Mouse (Mus musculus): ENCODE data around the gene Zfp282. TPM values are rescaled to one million over a fixed set of nuclear protein-coding genes. Genes with fewer than 3 reads are reported as not detected.

Zfp282 gene
- total and polyA plus RNA-seq, 3 experiments, result 7.0 to 9.2 (median 7.1) TPM

- peak; percentile 57 for DNase-seq
Observed at GRCm38 (mm10) chr6:47899416-47899815, 22.4 kb downstream of the Zfp282 start.

- DNase-seq, result peak; percentile 20
Observed at GRCm38 (mm10) chr6:47903587-47903986, 26.6 kb downstream of the Zfp282 start.

GRCm38 (mm10) chr6:47904361-47904760 lies 27.4 kb downstream of the Zfp282 start:
- DNase-seq, result no peak

GRCm38 (mm10) chr6:47904917-47905695 lies 28.1 kb downstream of the Zfp282 start:
- DNase-seq, result no peak

DNA sequence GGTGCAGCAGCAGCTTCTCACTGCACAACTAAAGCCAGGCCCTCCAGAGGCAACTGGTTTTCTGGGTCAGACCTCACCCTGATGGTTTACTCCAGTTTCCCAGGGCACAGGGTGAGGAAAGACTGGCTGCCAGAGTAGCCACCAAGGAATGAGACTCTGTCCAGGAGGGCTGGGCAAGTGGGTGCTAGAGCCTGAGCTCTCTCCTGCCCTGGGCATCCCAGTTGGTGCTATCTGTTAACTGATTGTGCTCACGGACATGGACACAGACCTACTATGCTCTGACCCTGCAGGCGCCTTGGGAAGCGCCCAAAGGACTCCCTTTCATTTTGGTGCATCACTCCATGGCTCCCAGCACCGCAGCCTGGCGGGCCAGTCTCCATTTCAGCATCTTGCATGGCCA lies 29.3 kb downstream of the Zfp282 start:
- DNase-seq, result no peak

DNA sequence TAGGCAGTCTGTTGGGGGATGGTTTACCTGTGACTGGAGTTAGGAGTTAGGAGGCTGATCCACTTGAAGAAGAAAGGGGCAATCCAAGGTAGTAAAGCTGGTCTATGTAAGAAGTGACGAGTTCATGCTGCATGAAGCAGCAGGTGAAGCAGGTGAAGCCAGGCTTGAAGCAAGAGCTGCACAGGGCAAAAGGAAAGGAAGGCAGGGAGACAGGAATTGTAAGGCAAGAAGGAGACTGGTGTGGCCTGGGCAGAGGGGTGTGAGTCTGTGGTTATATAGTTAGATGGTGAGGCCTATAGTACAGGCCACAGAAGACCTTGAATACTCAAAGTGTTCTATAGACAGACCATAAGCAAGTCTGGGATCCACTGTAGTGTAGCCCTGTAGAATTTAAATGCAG lies 32.0 kb downstream of the Zfp282 start:
- no peak for DNase-seq

DNA sequence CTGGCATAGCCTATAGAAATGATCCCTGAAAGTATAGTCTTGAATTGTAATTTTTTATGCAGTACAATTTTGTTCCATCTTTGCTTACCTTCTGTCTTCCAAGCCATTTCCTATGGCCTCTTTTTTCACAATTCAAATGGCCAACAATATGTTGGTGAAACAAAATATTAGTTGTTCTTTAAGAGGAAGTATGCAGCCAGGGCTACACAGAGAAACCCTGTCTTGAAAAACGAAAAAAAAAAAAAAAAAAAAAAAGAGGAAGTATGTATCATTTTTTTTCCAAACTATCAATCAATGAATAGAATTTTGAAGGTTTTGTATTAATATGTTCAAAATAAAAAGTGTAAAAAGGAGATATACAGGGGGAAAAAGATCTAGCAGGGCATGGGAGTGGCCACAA lies 34.6 kb downstream of the Zfp282 start:
- no peak for DNase-seq

DNA sequence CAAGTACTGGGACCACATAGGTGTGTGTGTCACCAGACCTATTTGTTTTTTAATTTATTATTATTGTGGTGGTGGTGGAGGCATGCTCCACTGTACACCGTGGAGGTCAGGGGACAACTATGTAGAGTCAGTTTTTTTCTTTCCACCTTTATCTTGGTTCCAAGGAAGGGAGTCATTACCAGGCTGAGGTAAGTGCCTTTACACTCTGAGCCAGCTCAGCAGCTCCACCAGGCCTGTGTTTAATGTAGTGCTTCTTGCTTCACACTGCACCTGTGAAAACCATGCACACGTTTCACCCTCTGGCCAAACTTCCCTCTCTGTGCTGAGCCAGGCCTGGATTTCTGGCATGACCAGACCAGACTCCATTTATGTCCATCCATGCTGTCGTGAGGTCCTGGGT lies 36.0 kb downstream of the Zfp282 start:
- no peak for DNase-seq

DNA sequence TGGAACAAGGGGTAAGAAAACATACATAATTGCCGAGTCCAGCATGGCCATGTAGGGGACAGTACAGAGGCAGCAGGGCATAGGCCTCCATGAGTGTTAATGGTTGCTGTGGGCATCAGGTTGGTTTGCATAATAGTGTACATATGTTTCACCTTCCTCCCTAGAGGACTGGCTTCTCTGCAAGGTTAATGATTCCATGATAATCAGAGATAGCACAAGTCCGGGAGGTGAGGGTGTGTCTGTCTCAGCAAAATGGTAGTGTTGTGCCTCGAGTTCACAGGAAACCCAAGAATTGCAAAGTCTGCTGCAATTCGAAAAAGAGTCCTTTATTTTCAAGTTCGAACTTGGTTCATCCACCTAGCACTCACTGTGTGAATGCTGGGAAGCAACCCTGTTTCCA lies 40.0 kb downstream of the Zfp282 start:
- DNase-seq, result no peak

GRCm38 (mm10) chr6:47918768-47919274 lies 41.8 kb downstream of the Zfp282 start:
- DNase-seq, result no peak

DNA sequence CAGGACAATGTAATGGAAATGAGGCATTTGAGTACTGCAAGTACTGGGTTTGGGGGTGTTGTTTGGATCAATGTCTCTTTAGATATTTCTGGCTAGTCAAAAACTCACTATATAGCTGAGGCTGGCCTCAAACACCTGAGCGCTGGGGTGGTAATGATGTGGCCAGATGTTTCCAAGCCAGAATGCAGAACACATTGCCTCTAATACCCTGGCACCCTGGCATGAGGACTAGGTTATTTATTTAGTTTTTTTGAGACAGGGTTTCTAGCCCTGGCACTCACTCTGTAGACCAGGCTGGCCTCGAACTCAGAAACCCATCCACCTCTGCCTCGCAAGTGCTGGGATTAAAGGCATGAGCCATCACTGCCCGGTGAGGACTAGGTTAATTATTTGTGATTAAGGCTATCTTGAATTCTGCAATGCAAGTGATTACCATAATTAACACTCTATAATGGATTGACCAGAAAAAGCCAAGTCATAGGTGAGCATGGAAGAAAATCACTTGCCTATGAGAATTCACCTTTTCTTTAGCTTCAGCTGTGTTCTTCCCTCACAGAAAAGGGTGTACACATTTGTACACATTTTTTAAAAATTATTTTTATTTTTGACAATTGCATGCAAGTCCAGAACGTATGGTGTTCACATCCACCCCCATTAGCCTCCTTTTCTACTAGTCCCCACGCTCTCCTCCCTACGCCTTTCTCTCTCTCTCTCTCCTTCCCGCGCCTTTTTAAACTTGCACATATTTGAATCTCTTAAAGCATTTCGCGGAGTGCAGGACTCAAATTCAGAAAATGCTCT lies 42.8 kb downstream of the Zfp282 start:
- DNase-seq, result no peak

GRCm38 (mm10) chr6:47920447-47921340 lies 43.7 kb downstream of the Zfp282 start, which contains the start of gene Zfp212:
TSS of gene Zfp212 (plus strand) at chr6:47920476.
- peak; percentile 93 for DNase-seq

GRCm38 (mm10) chr6:47942461-47942860 lies 65.5 kb downstream of the Zfp282 start:
- no peak for DNase-seq

GRCm38 (mm10) chr6:47943021-47943691 lies 66.2 kb downstream of the Zfp282 start:
- peak; percentile 89 for DNase-seq

GRCm38 (mm10) chr6:47943721-47944120 lies 66.7 kb downstream of the Zfp282 start:
- no peak for DNase-seq

DNA sequence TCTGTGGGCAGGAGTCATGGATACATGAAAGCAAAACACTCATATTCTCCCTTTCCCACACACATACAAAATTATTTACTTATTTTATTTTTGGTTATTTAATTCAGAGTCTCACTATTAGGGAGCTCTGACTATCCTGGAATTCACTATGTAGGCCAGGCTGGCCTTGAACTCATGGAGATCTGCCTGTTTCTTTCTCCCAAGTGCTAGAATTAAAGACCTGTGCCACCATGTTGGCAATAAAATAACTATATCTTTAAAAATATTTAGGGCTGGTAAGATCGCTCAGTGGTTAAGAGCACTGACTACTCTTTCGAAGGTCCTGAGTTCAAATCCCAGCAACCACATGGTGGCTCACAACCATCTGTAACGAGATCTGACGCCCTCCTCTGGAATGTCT lies 70.4 kb downstream of the Zfp282 start:
- no peak for DNase-seq

DNA sequence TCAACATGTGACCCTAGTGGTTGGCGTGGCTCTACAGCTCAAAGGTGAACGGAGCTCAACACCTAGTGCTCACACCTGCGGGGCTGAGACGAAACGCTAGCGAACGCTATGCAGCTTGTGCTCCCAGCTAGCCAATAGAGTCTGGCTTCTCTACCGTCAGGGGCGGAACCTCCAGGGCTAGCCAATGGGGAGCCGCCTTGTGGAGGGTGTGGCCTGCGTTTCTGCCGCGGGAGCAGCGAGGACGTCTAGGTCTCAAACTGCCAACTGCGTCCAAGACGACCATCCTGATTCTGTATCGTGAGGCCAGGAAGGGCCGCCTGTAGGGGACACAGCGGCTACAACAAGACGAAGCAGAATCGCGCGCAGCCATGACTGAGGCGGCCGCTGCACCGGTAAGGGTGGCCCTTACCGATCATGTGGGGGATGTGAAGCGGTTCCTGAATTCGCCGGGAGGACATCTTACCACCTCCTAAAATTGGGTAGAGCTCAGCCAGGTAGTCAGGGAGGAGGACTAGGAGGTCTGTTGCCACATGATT lies 76.3 kb downstream of the Zfp282 start, which contains the start of gene Zfp956:
Zfp956 (plus strand) TSS at position 200 of the 536 bp plus-strand sequence.
- peak; percentile 97 for DNase-seq

DNA sequence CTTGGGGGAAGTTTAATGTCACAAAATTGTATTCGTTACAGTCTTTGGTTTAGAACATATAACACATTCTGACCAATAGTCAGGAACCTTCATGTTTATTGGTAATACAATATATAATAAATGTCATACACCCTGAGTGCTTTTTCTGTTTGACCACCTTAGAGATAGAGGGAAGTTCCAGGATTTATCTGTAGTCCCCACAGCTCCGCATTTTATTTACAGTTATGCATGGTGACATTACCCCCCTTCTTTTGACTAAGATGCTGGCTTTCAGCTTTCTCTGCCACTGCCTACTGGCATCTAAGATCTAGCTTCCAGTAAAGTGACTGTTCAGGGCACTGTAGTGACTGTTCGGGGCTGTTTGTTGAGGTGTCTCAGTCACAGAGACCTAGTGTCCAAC lies 77.4 kb downstream of the Zfp282 start:
- no peak for DNase-seq

- DNase-seq, result no peak
Observed at GRCm38 (mm10) chr6:47957816-47958215, 80.8 kb downstream of the Zfp282 start.
